Mouse (Mus musculus) kidney, embryonic 16.5 days (tissue): Measurements from ENCODE around the gene Tmeff1. TPM values are rescaled to one million over a fixed set of nuclear protein-coding genes. Genes with fewer than 3 reads are reported as not detected.

ENCODE experiments used
- ATAC-seq: fragments of 200-750 bp; cut with Nextera tagmentation; 2 replicates; pipeline ENCODE4 v1.8.0; 2017; ENCODE audit warnings: moderate TSS enrichment; ENCODE audit not compliant: low FRiP score, low TSS enrichment
- H3K27ac ChIP-seq: fragments of 300-500 bp; sonication (generic); 2 replicates; pipeline ENCODE4 v1.5.1; 2014; ENCODE audit warnings: low read length
- H3K27me3 ChIP-seq: fragments of 300-500 bp; sonication (generic); 2 replicates; pipeline ENCODE4 v1.6.1; 2014; ENCODE audit warnings: low read length, control low read depth, mixed read lengths; ENCODE audit not compliant: insufficient read depth
- H3K36me3 ChIP-seq: fragments of 300-500 bp; sonication (generic); 2 replicates; pipeline ENCODE4 v1.6.1; 2014; ENCODE audit warnings: low read length, control low read depth, mixed read lengths; ENCODE audit not compliant: insufficient read depth
- H3K4me1 ChIP-seq: fragments of 300-500 bp; sonication (generic); 2 replicates; pipeline ENCODE4 v1.6.1; 2014; ENCODE audit warnings: low read length, control low read depth, mixed read lengths; ENCODE audit not compliant: insufficient read depth
- H3K4me2 ChIP-seq: fragments of 300-500 bp; sonication (generic); replicated peaks from 2 replicates; pipeline ENCODE4 v1.6.1; 2014; ENCODE audit warnings: low read depth, low read length
- H3K4me3 ChIP-seq: fragments of 300-500 bp; sonication (generic); 2 replicates; pipeline ENCODE4 v1.5.1; 2014; ENCODE audit warnings: mild to moderate bottlenecking, low read length
- H3K9ac ChIP-seq: fragments of 300-500 bp; sonication (generic); replicated peaks from 2 replicates; pipeline ENCODE4 v1.6.1; 2014; ENCODE audit warnings: low read length
- H3K9me3 ChIP-seq: fragments of 300-500 bp; sonication (generic); 2 replicates; pipeline ENCODE4 v1.6.1; 2016; ENCODE audit warnings: low read length, control low read depth
- WGBS: fragments of 180-500 bp; shearing (Covaris S2); extraction: QIAGEN DNeasy Blood & Tissue Kit; methylation state at CpG from one replicate; pipeline ENCODE4 v1.1.7; 2014; 5-methylcytosine and 5-hydroxymethylcytosine counted together
- polyA plus RNA-seq: library from polyadenylated mRNA; unstranded; fragments of >200 nt; fragmentation: Nextera tagmentation; extraction: Ambion mirVana; gene quantifications from 2 replicates; pipeline ENCODE4 v1.2.1, GENCODE M21; 2015

The Tmeff1 gene
- polyA plus RNA-seq, 1 experiment from 2014 or later = 19.8 TPM

DNA sequence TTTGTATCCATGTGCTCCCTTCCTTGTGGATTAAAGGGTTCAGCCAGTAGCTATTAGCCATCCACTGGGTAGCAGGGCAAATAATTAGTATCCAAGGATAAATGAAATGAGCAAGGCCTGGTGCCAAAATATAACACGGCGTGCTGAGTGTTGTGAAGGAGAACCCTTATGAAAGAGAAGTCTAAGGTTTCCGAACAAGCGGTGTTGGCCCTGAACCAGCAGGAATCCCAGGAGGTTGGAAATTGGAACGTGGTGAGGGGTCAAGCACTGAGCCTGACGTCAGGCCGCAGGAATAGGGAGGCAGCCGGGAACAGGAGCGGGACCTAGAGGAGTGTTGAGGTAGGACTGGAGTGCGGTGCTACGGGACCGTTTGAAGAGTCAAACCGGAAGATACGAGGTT, 25.3 kb upstream of the Tmeff1 start:
- Histone ChIP-seq H3K4me3 (no peak overlapping the region), H3K27me3 (no peaks in the 10 kb centered on the region), H3K9me3 (no peaks in the 10 kb centered on the region), H3K36me3 (peaks cover 48% of the 10 kb centered on the region), H3K9ac (no peak overlapping the region), H3K4me1 (no peaks in the 10 kb centered on the region), H3K27ac (no peak overlapping the region), H3K4me2 (no peak overlapping the region)
- 0 out of 2 replicates have a peak, but pooled peaks have one; percentile 35 for ATAC-seq
- 68% methylated on average over 14 of the region's 14 CpGs for WGBS

DNA sequence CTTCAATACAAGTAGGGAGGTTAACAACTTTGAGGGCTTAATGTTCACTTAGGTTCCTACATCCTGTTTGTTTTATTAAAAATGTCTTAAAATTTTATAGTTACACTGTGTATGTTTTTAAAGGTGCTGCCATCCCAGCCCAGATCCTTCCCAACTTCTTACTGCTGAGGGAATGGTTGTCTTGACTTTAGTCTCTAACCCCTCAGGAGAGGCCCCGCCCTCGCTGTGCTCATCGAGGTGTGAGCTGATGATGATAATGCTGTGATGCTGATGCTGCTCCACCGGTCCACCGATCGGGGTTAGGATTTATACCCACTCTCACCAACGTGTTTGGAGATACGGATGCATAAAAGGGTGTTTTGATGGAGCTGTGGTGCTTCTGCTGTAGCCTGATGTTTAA, 23.1 kb upstream of the Tmeff1 start:
- peaks cover 44% of the 10 kb centered on the region for H3K36me3 ChIP-seq

DNA sequence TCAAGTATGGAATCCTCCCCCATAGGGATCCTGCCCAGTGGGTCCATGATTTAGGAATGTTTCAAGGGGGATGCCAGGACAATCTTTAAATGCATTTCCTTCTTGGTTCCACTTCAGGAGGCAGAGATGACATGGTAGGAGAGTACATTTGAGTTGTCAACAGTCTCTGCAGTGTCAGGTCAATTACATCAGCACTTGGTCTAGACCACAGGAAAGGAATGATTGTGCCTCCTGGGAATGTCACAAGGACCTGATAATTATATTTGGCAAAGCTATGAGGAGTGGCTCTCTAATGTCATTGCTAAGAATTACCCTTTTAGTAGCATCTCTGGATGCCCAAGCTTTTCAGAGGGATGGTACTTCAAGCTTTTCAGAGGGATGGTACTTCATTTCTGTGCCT, 20.0 kb upstream of the Tmeff1 start:
- no peak overlapping the region for H3K4me2 ChIP-seq

More for the DNA sequence above, 23.1 kb upstream of the Tmeff1 start:
- WGBS = 71% methylated on average over 8 of the region's 8 CpGs
- H3K9me3 ChIP-seq = no peaks in the 10 kb centered on the region
- H3K4me2 ChIP-seq = no peak overlapping the region
- H3K4me3 ChIP-seq = no peak overlapping the region
- no peak for ATAC-seq
- no peak overlapping the region for H3K27ac ChIP-seq
- H3K4me1 ChIP-seq = no peaks in the 10 kb centered on the region
- no peaks in the 10 kb centered on the region for H3K27me3 ChIP-seq
- H3K9ac ChIP-seq = no peak overlapping the region

DNA sequence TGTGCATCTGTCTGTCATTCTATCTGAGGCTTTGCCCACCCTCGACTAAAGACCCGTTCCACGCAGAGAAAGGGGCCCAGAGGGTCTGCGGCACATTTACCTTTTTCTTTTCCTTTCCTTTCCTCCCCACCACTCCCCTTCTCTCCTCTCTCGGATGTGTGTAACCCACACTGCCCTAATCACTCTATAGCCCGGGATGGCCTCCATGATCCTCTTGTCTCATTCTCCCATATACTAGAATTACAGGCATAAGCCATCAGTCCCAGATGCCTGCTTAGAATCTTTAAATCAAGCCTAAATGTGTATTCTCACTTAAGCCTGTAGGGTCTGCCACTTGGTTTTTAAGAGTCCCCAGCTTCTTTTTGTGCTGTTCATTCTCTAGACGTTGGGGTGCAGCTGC, 8.6 kb upstream of the Tmeff1 start:
- Histone ChIP-seq H3K9ac (no peak overlapping the region), H3K27me3 (no peaks in the 10 kb centered on the region), H3K27ac (no peak overlapping the region), H3K4me3 (no peak overlapping the region), H3K36me3 (no peaks in the 10 kb centered on the region), H3K4me2 (no peak overlapping the region), H3K4me1 (no peaks in the 10 kb centered on the region), H3K9me3 (no peaks in the 10 kb centered on the region)
- ATAC-seq = no peak
- 87% methylated on average over 7 of the region's 7 CpGs for WGBS

More for the DNA sequence above, 20.0 kb upstream of the Tmeff1 start:
- Histone ChIP-seq H3K27ac (no peak overlapping the region), H3K4me3 (no peak overlapping the region), H3K9ac (no peak overlapping the region), H3K27me3 (no peaks in the 10 kb centered on the region), H3K4me1 (no peaks in the 10 kb centered on the region), H3K9me3 (no peaks in the 10 kb centered on the region), H3K36me3 (peaks cover 29% of the 10 kb centered on the region)
- ATAC-seq = no peak

DNA sequence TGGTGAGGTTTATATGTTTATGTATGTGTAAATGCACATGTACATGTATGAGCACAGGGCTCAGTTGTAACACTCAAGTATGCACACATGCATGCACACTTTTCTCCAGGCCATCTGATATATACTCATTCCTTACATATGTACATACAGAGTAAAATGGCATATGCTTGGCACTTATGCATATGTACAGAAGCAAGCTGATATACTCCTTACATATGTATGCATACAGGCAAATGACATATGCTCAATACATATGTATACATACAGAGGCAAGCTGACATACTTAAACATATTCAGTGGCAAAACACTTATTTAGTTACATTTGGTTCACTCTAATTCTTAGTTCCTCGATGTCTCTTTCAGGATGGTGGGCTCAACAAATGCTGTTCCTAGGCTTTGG, 7.1 kb upstream of the Tmeff1 start:
- no peak overlapping the region for H3K4me2 ChIP-seq
- no peaks in the 10 kb centered on the region for H3K27me3 ChIP-seq
- no peaks in the 10 kb centered on the region for H3K36me3 ChIP-seq
- 88% methylated on average over 1 of the region's 1 CpGs for WGBS
- no peaks in the 10 kb centered on the region for H3K9me3 ChIP-seq
- H3K27ac ChIP-seq = no peak overlapping the region
- no peaks in the 10 kb centered on the region for H3K4me1 ChIP-seq
- H3K4me3 ChIP-seq = no peak overlapping the region
- H3K9ac ChIP-seq = no peak overlapping the region
- ATAC-seq = no peak

DNA sequence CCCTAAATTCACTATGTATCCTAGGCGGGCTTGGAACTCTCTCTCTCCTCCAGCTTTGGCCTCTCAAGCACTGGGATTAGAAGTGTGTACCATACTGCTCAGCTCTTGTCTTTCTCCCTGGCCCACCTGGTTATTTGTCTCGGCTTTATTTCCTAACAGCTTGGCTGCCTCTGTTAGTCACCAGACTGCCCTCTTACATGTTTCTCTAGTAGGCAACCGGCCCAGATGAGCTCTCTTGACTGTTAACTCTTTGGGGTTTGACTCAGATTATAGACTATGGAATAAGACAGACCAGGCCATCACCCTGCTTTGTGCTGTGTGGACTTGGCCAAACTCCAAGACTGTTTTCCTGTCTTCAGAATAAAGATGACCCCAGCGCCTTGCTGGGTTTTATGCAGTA, 6.6 kb upstream of the Tmeff1 start:
- H3K4me2 ChIP-seq = no peak overlapping the region
- no peak overlapping the region for H3K4me3 ChIP-seq
- no peak overlapping the region for H3K27ac ChIP-seq
- no peaks in the 10 kb centered on the region for H3K27me3 ChIP-seq
- ATAC-seq = no peak
- H3K9ac ChIP-seq = no peak overlapping the region
- WGBS = 51% methylated on average over 4 of the region's 4 CpGs
- no peaks in the 10 kb centered on the region for H3K36me3 ChIP-seq
- no peaks in the 10 kb centered on the region for H3K4me1 ChIP-seq
- H3K9me3 ChIP-seq = no peaks in the 10 kb centered on the region

DNA sequence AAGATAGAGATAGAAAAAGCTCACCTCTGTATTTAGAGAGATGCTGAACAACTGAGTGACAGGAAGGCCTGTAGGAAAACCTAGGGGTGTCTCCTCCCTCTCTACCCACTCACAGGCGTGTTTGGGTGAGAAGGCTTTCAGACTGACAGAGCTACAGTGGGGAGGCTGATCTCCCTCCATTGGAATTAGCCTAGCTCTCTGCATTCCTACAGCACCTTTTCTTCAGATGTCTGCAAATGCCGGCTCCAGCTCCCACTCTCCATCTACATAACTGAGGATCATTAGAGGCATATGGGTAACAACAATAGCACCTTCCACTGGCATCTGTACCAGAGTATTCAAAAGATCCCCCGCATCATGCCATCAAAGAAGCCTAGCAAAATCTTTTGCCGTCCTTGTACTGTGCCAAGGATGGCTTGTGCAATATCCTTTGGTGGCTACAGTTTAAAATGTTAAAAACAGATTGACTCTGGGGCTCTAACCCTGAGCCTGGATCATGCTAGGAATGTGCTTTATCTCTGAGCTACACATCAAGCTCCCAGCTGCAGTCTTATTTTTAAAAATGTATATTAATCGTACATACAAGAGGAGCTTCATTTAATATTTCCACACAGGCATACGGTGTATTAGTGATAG, 5.4 kb upstream of the Tmeff1 start:
- Histone ChIP-seq H3K27ac (no peak overlapping the region), H3K4me3 (no peak overlapping the region), H3K4me1 (no peaks in the 10 kb centered on the region), H3K9me3 (no peaks in the 10 kb centered on the region), H3K9ac (no peak overlapping the region), H3K4me2 (no peak overlapping the region), H3K36me3 (no peaks in the 10 kb centered on the region), H3K27me3 (no peaks in the 10 kb centered on the region)
- ATAC-seq = no peak
- WGBS = 57% methylated on average over 6 of the region's 6 CpGs

DNA sequence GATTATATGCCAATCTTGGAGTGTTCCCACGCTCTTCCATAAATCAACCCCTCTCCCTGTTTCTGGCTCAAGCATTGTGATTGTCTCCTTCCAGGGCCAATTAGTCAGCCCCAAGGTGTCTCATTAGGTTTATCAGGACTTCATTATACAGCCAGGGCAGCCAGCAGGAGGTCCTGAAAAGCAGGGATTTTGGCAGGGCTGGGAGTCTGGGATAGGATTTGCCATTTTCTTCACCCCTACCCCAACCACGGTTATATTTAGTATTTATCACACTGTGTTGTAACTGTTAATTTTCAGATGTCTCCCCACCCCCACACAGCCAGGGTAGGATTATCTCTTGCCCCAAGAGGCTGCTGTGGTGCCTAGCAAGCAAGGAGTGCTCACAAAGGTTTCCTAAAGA, 3.8 kb upstream of the Tmeff1 start:
- Histone ChIP-seq H3K9ac (no peak overlapping the region), H3K9me3 (no peaks in the 10 kb centered on the region), H3K36me3 (no peaks in the 10 kb centered on the region), H3K27ac (no peak overlapping the region), H3K27me3 (no peaks in the 10 kb centered on the region), H3K4me2 (no peak overlapping the region), H3K4me1 (no peaks in the 10 kb centered on the region), H3K4me3 (no peak overlapping the region)
- WGBS = 37% methylated on average over 2 of the region's 2 CpGs
- ATAC-seq = no peak

DNA sequence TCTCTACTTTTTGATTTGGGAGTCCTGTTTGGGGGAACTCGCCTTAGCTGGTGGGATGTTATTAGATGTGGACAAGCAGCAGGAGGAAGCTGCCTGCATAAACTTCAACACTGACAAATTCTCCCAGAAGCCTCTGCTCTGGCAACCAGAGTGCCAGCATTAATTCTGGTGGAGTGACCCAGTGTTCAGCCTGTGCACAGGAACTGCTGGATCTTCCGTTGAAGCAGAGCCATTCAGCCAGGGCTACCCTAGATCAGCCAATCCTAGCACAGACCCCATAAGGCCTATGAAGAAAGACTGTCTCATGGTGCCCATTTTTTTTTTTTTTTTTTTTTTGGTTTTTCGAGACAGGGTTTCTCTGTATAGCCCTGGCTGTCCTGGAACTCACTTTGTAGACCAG, 3.0 kb upstream of the Tmeff1 start:
- WGBS = 81% methylated on average over 2 of the region's 3 CpGs
- no peaks in the 10 kb centered on the region for H3K27me3 ChIP-seq
- no peak for ATAC-seq
- no peak overlapping the region for H3K9ac ChIP-seq
- no peak overlapping the region for H3K27ac ChIP-seq
- H3K4me2 ChIP-seq = no peak overlapping the region
- peaks cover 4% of the 10 kb centered on the region for H3K4me1 ChIP-seq
- no peaks in the 10 kb centered on the region for H3K36me3 ChIP-seq
- H3K9me3 ChIP-seq = no peaks in the 10 kb centered on the region
- no peak overlapping the region for H3K4me3 ChIP-seq

DNA sequence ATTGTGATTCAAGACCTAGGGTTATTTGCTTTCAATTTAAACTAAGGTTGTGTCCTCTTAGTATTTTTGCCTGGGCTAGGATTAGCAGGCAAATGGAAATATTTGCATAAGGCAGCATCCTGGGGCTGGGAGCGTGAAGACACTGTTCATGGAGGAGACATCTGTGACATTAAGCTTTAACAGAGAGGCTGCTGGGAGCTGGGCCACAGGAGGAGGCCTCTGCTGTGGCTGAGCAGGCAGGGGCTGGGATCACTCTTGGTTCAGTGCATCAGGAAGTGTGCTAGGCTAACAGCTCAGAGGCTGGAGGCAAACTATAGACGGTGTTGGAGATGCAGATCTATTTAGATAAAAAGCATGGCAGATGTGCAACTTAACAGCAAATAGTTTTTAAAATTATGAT, 2.0 kb upstream of the Tmeff1 start:
- Histone ChIP-seq H3K9me3 (peaks cover 3% of the 10 kb centered on the region; the same call in 1 of the 2 replicates), H3K4me3 (no peak overlapping the region), H3K36me3 (peaks cover 4% of the 10 kb centered on the region; the same call in 1 of the 2 replicates), H3K27ac (no peak overlapping the region), H3K4me1 (peaks cover 4% of the 10 kb centered on the region), H3K9ac (no peak overlapping the region), H3K4me2 (no peak overlapping the region), H3K27me3 (no peaks in the 10 kb centered on the region)
- 49% methylated on average over 2 of the region's 2 CpGs for WGBS
- ATAC-seq = no peak
